Mouse (Mus musculus) forebrain, embryonic 12.5 days (tissue): ENCODE measurements around the gene Apex1. TPM values are rescaled to one million over a fixed set of nuclear protein-coding genes. Genes with fewer than 3 reads are reported as not detected.
A peak's percentile ranks its signal among the peaks of the same experiment; 100 is the strongest.
"Not testable (repeated sequence)": the region's sequence is repeated elsewhere in the genome, so short reads cannot be mapped to it uniquely, and the experiment has no call there.

ENCODE experiments used
- ATAC-seq: fragments of 200-750 bp; cut with Nextera tagmentation; 2 replicates; pipeline ENCODE4 v1.8.0; 2017; ENCODE audit warnings: moderate TSS enrichment; ENCODE audit not compliant: low FRiP score
- H3K27ac ChIP-seq: fragments of 300-500 bp; sonication (generic); 2 replicates; pipeline ENCODE4 v1.5.1; 2016; ENCODE audit warnings: mild to moderate bottlenecking
- H3K27me3 ChIP-seq: fragments of 300-500 bp; sonication (generic); 2 replicates; pipeline ENCODE4 v1.6.1; 2016; ENCODE audit warnings: mild to moderate bottlenecking
- H3K36me3 ChIP-seq: fragments of 300-500 bp; sonication (generic); replicated peaks from 2 replicates; pipeline ENCODE4 v1.6.1; 2016; ENCODE audit warnings: mild to moderate bottlenecking
- H3K4me1 ChIP-seq: fragments of 300-500 bp; sonication (generic); 2 replicates; pipeline ENCODE4 v1.6.1; 2016
- H3K4me2 ChIP-seq: fragments of 300-500 bp; sonication (generic); 2 replicates; pipeline ENCODE4 v1.6.1; 2016; ENCODE audit warnings: mild to moderate bottlenecking, moderate library complexity
- H3K4me3 ChIP-seq: fragments of 300-500 bp; sonication (generic); replicated peaks from 2 replicates; pipeline ENCODE4 v1.5.1; 2016; ENCODE audit warnings: mild to moderate bottlenecking
- H3K9ac ChIP-seq: fragments of 300-500 bp; sonication (generic); 2 replicates; pipeline ENCODE4 v1.6.1; 2016; ENCODE audit warnings: mild to moderate bottlenecking
- H3K9me3 ChIP-seq: fragments of 300-500 bp; sonication (generic); 2 replicates; pipeline ENCODE4 v1.6.1; 2016
- WGBS: fragments of 180-500 bp; shearing (Covaris S2); methylation state at CpG from one replicate; pipeline ENCODE4 v1.1.7; 2016; 5-methylcytosine and 5-hydroxymethylcytosine counted together
- polyA plus RNA-seq: library from polyadenylated mRNA; unstranded; fragments of >200 nt; fragmentation: Nextera tagmentation; extraction: Ambion mirVana; gene quantifications from 2 replicates; pipeline ENCODE4 v1.2.1, GENCODE M21; 2016

The Apex1 gene
- polyA plus RNA-seq, 1 experiment from 2014 or later, result 350 TPM

- H3K27ac ChIP-seq, H3K9ac ChIP-seq, ATAC-seq, H3K36me3 ChIP-seq, H3K4me2 ChIP-seq, H3K4me3 ChIP-seq, H3K9me3 ChIP-seq: not testable (repeated sequence)
- peaks cover 14% of the 10 kb centered on the region for H3K4me1 ChIP-seq
- WGBS, result 87% methylated on average over 2 of the region's 2 CpGs
- H3K27me3 ChIP-seq, result peaks cover 26% of the 10 kb centered on the region
These were observed 26.8 kb upstream of the Apex1 start for GRCm38 (mm10) chr14:50897992-50898391.

- Histone ChIP-seq H3K4me3 (peak overlapping the region; percentile 42), H3K4me2 (peak overlapping the region; percentile 57), H3K27me3 (no peaks in the 10 kb centered on the region), H3K4me1 (peaks cover 5% of the 10 kb centered on the region), H3K9ac (peak overlapping the region; percentile 51), H3K36me3 (no peaks in the 10 kb centered on the region), H3K27ac (no peak overlapping the region; the same call in 1 of the 2 replicates), H3K9me3 (no peaks in the 10 kb centered on the region)
- WGBS, result 3% methylated on average over 26 of the region's 26 CpGs
- ATAC-seq, result peak; percentile 84
These were observed 20.6 kb upstream of the Apex1 start for GRCm38 (mm10) chr14:50903973-50904827.

- H3K4me3 ChIP-seq, result no peak overlapping the region
- no peaks in the 10 kb centered on the region for H3K27me3 ChIP-seq
- H3K9ac ChIP-seq, result no peak overlapping the region
- H3K9me3 ChIP-seq, result no peaks in the 10 kb centered on the region
- no peak overlapping the region for H3K4me2 ChIP-seq
- H3K27ac ChIP-seq, result no peak overlapping the region
- H3K36me3 ChIP-seq, result no peaks in the 10 kb centered on the region
- 83% methylated on average over 4 of the region's 4 CpGs for WGBS
- H3K4me1 ChIP-seq, result peaks cover 5% of the 10 kb centered on the region
- no peak for ATAC-seq
These were observed 20.0 kb upstream of the Apex1 start for GRCm38 (mm10) chr14:50904828-50905129.

- ATAC-seq, H3K9me3 ChIP-seq, H3K4me2 ChIP-seq, H3K27ac ChIP-seq, H3K4me1 ChIP-seq, H3K4me3 ChIP-seq, H3K9ac ChIP-seq, H3K27me3 ChIP-seq, H3K36me3 ChIP-seq: not testable (repeated sequence)
These were observed 19.4 kb upstream of the Apex1 start for GRCm38 (mm10) chr14:50905327-50905726.

GRCm38 (mm10) chr14:50908126-50908525 is 16.6 kb upstream of the Apex1 start:
- Histone ChIP-seq H3K27ac (no peak overlapping the region), H3K27me3 (no peaks in the 10 kb centered on the region), H3K9ac (no peak overlapping the region), H3K4me1 (peaks cover 5% of the 10 kb centered on the region), H3K4me2 (no peak overlapping the region), H3K4me3 (no peak overlapping the region), H3K9me3 (no peaks in the 10 kb centered on the region), H3K36me3 (peaks cover 23% of the 10 kb centered on the region)
- 79% methylated on average over 4 of the region's 4 CpGs for WGBS
- ATAC-seq, result no peak

- Histone ChIP-seq H3K27me3 (no peaks in the 10 kb centered on the region), H3K9ac (no peak overlapping the region), H3K36me3 (peaks cover 53% of the 10 kb centered on the region), H3K9me3 (no peaks in the 10 kb centered on the region), H3K4me3 (no peak overlapping the region), H3K27ac (no peak overlapping the region), H3K4me2 (no peak overlapping the region), H3K4me1 (no peaks in the 10 kb centered on the region)
- no peak for ATAC-seq
- WGBS, result 54% methylated on average over 3 of the region's 3 CpGs
These were observed 13.4 kb upstream of the Apex1 start for GRCm38 (mm10) chr14:50911356-50911755.

GRCm38 (mm10) chr14:50923437-50923836 is 1.3 kb upstream of the Apex1 start:
- H3K27me3 ChIP-seq, H3K27ac ChIP-seq, H3K9me3 ChIP-seq, ATAC-seq: not testable (repeated sequence)
- 83% methylated on average over 1 of the region's 1 CpGs for WGBS
- Histone ChIP-seq H3K4me1 (peaks cover 25% of the 10 kb centered on the region), H3K4me2 (peak overlapping the region; percentile 73), H3K4me3 (peak overlapping the region; percentile 80), H3K9ac (peak overlapping the region; percentile 86; the same call in 1 of the 2 replicates), H3K36me3 (peaks cover 46% of the 10 kb centered on the region)

GRCm38 (mm10) chr14:50925111-50925920 is 548 bp downstream of the Apex1 start:
- peak overlapping the region; percentile 73 for H3K4me2 ChIP-seq
- peak overlapping the region; percentile 93 for H3K27ac ChIP-seq
- WGBS, result 2% methylated on average over 38 of the region's 38 CpGs
- peak overlapping the region; percentile 86 for H3K9ac ChIP-seq
- H3K9me3 ChIP-seq, result no peaks in the 10 kb centered on the region
- H3K4me3 ChIP-seq, result peak overlapping the region; percentile 80
- peaks cover 42% of the 10 kb centered on the region for H3K36me3 ChIP-seq
- no peaks in the 10 kb centered on the region for H3K27me3 ChIP-seq
- ATAC-seq, result peak; percentile 1; the same call in 1 of the 2 replicates
- H3K4me1 ChIP-seq, result peaks cover 37% of the 10 kb centered on the region

- Histone ChIP-seq H3K4me1 (peaks cover 45% of the 10 kb centered on the region), H3K4me2 (no peak overlapping the region), H3K27ac (no peak overlapping the region), H3K27me3 (no peaks in the 10 kb centered on the region), H3K36me3 (peaks cover 34% of the 10 kb centered on the region), H3K4me3 (no peak overlapping the region; the same call in 1 of the 2 replicates), H3K9ac (no peak overlapping the region), H3K9me3 (no peaks in the 10 kb centered on the region)
- 77% methylated on average over 3 of the region's 3 CpGs for WGBS
- ATAC-seq, result no peak
These were observed 2.6 kb downstream of the Apex1 start for GRCm38 (mm10) chr14:50927366-50927765.

GRCm38 (mm10) chr14:50929951-50930350 is 5.2 kb downstream of the Apex1 start:
- Histone ChIP-seq H3K4me1 (peaks cover 37% of the 10 kb centered on the region), H3K9me3 (no peaks in the 10 kb centered on the region), H3K9ac (peak overlapping the region; percentile 96), H3K27me3 (no peaks in the 10 kb centered on the region), H3K4me2 (peak overlapping the region; percentile 89), H3K36me3 (peaks cover 34% of the 10 kb centered on the region), H3K27ac (peak overlapping the region; percentile 85), H3K4me3 (peak overlapping the region; percentile 93)
- 24% methylated on average over 10 of the region's 10 CpGs for WGBS
- ATAC-seq, result no peak

GRCm38 (mm10) chr14:50930377-50930753 is 5.6 kb downstream of the Apex1 start:
- peak; percentile 55 for ATAC-seq
- Histone ChIP-seq H3K4me1 (peaks cover 37% of the 10 kb centered on the region), H3K4me2 (peak overlapping the region; percentile 89), H3K27ac (peak overlapping the region; percentile 85), H3K9me3 (no peaks in the 10 kb centered on the region), H3K27me3 (no peaks in the 10 kb centered on the region), H3K9ac (peak overlapping the region; percentile 96), H3K4me3 (peak overlapping the region; percentile 93), H3K36me3 (peaks cover 34% of the 10 kb centered on the region)
- under 1% methylated on average over 38 of the region's 38 CpGs for WGBS

GRCm38 (mm10) chr14:50930754-50931492 is 6.2 kb downstream of the Apex1 start, which contains the start of the genes Pip4p1 and Pnp:
Gene Pip4p1, minus strand, starts transcription at chr14:50930856.
Gene Pnp, plus strand, starts transcription at chr14:50931082.
- H3K4me3 ChIP-seq, result peak within 1 kb of the TSS; percentile 93
- no peaks in the 10 kb centered on the region for H3K9me3 ChIP-seq
- under 1% methylated on average over 68 of the region's 68 CpGs for WGBS
- H3K27me3 ChIP-seq, result no peaks in the 10 kb centered on the region
- peak; percentile 99 for ATAC-seq
- H3K36me3 ChIP-seq, result peaks cover 34% of the 10 kb centered on the region
- H3K27ac ChIP-seq, result peak within 1 kb of the TSS; percentile 93
- H3K9ac ChIP-seq, result peak within 1 kb of the TSS; percentile 96
- H3K4me1 ChIP-seq, result peaks cover 34% of the 10 kb centered on the region
- peak within 1 kb of the TSS; percentile 89 for H3K4me2 ChIP-seq
